ENCODE assay signal across 15 mouse cellular contexts in genomic region chr12:71973577-71973976, GRCm38 (mm10).
DNase-seq lines count a peak whose midpoint lies in the region; ATAC-seq and TF ChIP-seq lines count a peak whose summit lies in the region.
"Had no signal": no experiment of that assay in that cellular context is flagged by ENCODE, and none has a peak within 500 bp of the region (broad histone marks: within the 10 kb centered on the region; RNA-seq: fewer than 3 reads in every experiment).

No protein-coding gene starts in this region.

- DNase-seq in hindbrain, postnatal 0 days (ENCODE audit: low spot score) = peak; percentile 58
- peak; percentile 53 to 66 for DNase-seq in right cerebral cortex, postnatal 10 days (ENCODE audit: low spot score in 2 of 2)
- DNase-seq in right cerebral cortex, postnatal 25 days = no peak
- no peak for DNase-seq in spleen, postnatal 4 days (ENCODE audit: low spot score in 2 of 2)
- DNase-seq in embryonic facial prominence, embryonic 10.5 days (ENCODE audit: low spot score) = no peak
- DNase-seq: B cell, adult 2 months; gastrocnemius, postnatal 36 days; kidney, adult 2 months; right cerebral cortex, postnatal 14 days; thymus, postnatal 14 days had no signal

- H3K9me3 ChIP-seq in forebrain, embryonic 15.5 days = no peaks in the 10 kb centered on the region
- no peaks in the 10 kb centered on the region for H3K9me3 ChIP-seq in forebrain, embryonic 12.5 days
- H3K9me3 ChIP-seq in hindbrain, postnatal 0 days (ENCODE audit: low read length) = no peaks in the 10 kb centered on the region
- no peaks in the 10 kb centered on the region for H3K9me3 ChIP-seq in hindbrain, embryonic 13.5 days
- no peaks in the 10 kb centered on the region for H3K9me3 ChIP-seq in embryonic facial prominence, embryonic 10.5 days
- H3K9me3 ChIP-seq: neural tube, embryonic 15.5 days; stomach, embryonic 15.5 days had no signal

- 0 out of 2 replicates have a peak overlapping the region, but pooled peaks have one; percentile 17 for H3K27ac ChIP-seq in forebrain, embryonic 15.5 days (replicated peaks)
- H3K27ac ChIP-seq in forebrain, embryonic 12.5 days = no peak overlapping the region
- H3K27ac ChIP-seq in hindbrain, postnatal 0 days = no peak overlapping the region
- H3K27ac ChIP-seq in hindbrain, embryonic 13.5 days = no peak overlapping the region
- H3K27ac ChIP-seq in embryonic facial prominence, embryonic 10.5 days (replicated peaks) = no peak overlapping the region
- H3K27ac ChIP-seq: neural tube, embryonic 15.5 days had no signal

- 47% methylated on average over 9 of the region's 9 CpGs for WGBS in forebrain, embryonic 15.5 days
- WGBS in forebrain, embryonic 12.5 days = 68% methylated on average over 9 of the region's 9 CpGs
- 47% methylated on average over 9 of the region's 9 CpGs for WGBS in hindbrain, postnatal 0 days
- WGBS in hindbrain, embryonic 13.5 days = 58% methylated on average over 9 of the region's 9 CpGs
- 67% methylated on average over 9 of the region's 9 CpGs for WGBS in embryonic facial prominence, embryonic 10.5 days

- TF ChIP-seq CTCF in hindbrain, postnatal 0 days (IDR thresholded peaks at IDR 0.05; ENCODE audit: low read depth) = no peak

- no peak overlapping the region for H3K4me3 ChIP-seq in forebrain, embryonic 15.5 days
- H3K4me3 ChIP-seq in forebrain, embryonic 12.5 days (replicated peaks) = no peak overlapping the region
- H3K4me3 ChIP-seq in hindbrain, postnatal 0 days (ENCODE audit: low read length) = no peak overlapping the region
- H3K4me3 ChIP-seq in hindbrain, embryonic 13.5 days = no peak overlapping the region
- no peak overlapping the region for H3K4me3 ChIP-seq in embryonic facial prominence, embryonic 10.5 days
- H3K4me3 ChIP-seq: neural tube, embryonic 15.5 days; stomach, embryonic 15.5 days had no signal

- no peaks in the 10 kb centered on the region for H3K27me3 ChIP-seq in forebrain, embryonic 15.5 days
- no peaks in the 10 kb centered on the region for H3K27me3 ChIP-seq in forebrain, embryonic 12.5 days
- H3K27me3 ChIP-seq in hindbrain, postnatal 0 days (ENCODE audit: insufficient read depth, low read length) = no peaks in the 10 kb centered on the region
- no peaks in the 10 kb centered on the region for H3K27me3 ChIP-seq in hindbrain, embryonic 13.5 days
- H3K27me3 ChIP-seq in embryonic facial prominence, embryonic 10.5 days (replicated peaks; ENCODE audit: low read depth, poor library complexity, severe bottlenecking) = no peaks in the 10 kb centered on the region
- H3K27me3 ChIP-seq: neural tube, embryonic 15.5 days; stomach, embryonic 15.5 days had no signal

- H3K9ac ChIP-seq in forebrain, embryonic 15.5 days (replicated peaks) = no peak overlapping the region
- no peak overlapping the region for H3K9ac ChIP-seq in forebrain, embryonic 12.5 days
- no peak overlapping the region for H3K9ac ChIP-seq in hindbrain, postnatal 0 days (replicated peaks; ENCODE audit: low read length)
- H3K9ac ChIP-seq in hindbrain, embryonic 13.5 days = no peak overlapping the region
- H3K9ac ChIP-seq: neural tube, embryonic 15.5 days; stomach, embryonic 15.5 days had no signal

- peaks cover 60% of the 10 kb centered on the region for H3K4me1 ChIP-seq in forebrain, embryonic 15.5 days
- H3K4me1 ChIP-seq in forebrain, embryonic 12.5 days = peaks cover 33% of the 10 kb centered on the region
- H3K4me1 ChIP-seq in hindbrain, postnatal 0 days (ENCODE audit: insufficient read depth, low read length) = peaks cover 6% of the 10 kb centered on the region; the same call in 1 of the 2 replicates
- peaks cover 31% of the 10 kb centered on the region for H3K4me1 ChIP-seq in hindbrain, embryonic 13.5 days (replicated peaks)
- H3K4me1 ChIP-seq in embryonic facial prominence, embryonic 10.5 days = peaks cover 29% of the 10 kb centered on the region

- peak; percentile 64 for ATAC-seq in forebrain, embryonic 15.5 days (replicated peaks)
- ATAC-seq in forebrain, embryonic 12.5 days (ENCODE audit: low FRiP score) = no peak
- peak; percentile 71 for ATAC-seq in hindbrain, postnatal 0 days
- no peak for ATAC-seq in hindbrain, embryonic 13.5 days (ENCODE audit: low FRiP score)

- H3K36me3 ChIP-seq in forebrain, embryonic 15.5 days = peaks cover 33% of the 10 kb centered on the region
- peaks cover 53% of the 10 kb centered on the region for H3K36me3 ChIP-seq in forebrain, embryonic 12.5 days (replicated peaks)
- H3K36me3 ChIP-seq in hindbrain, postnatal 0 days (ENCODE audit: insufficient read depth, low read length) = peaks cover 57% of the 10 kb centered on the region
- H3K36me3 ChIP-seq in hindbrain, embryonic 13.5 days = peaks cover 80% of the 10 kb centered on the region
- H3K36me3 ChIP-seq in embryonic facial prominence, embryonic 10.5 days (replicated peaks) = peaks cover 59% of the 10 kb centered on the region

- no peak overlapping the region for H3K4me2 ChIP-seq in forebrain, embryonic 15.5 days (replicated peaks)
- no peak overlapping the region for H3K4me2 ChIP-seq in forebrain, embryonic 12.5 days
- no peak overlapping the region for H3K4me2 ChIP-seq in hindbrain, postnatal 0 days (ENCODE audit: low read depth, low read length)
- H3K4me2 ChIP-seq in hindbrain, embryonic 13.5 days = no peak overlapping the region
- H3K4me2 ChIP-seq: neural tube, embryonic 15.5 days; stomach, embryonic 15.5 days had no signal

Comparison
In these comparisons a context has a peak if more than half of its experiments do, and no peak if none do; other contexts are left out.
1. ATAC-seq: peak in forebrain, embryonic 15.5 days (single experiment) and hindbrain, postnatal 0 days (single experiment); none in forebrain, embryonic 12.5 days (single experiment) and hindbrain, embryonic 13.5 days (single experiment).
2. DNase-seq: peak in hindbrain, postnatal 0 days (single experiment) and right cerebral cortex, postnatal 10 days (2 of 2); none in right cerebral cortex, postnatal 25 days (single experiment), spleen, postnatal 4 days (0 of 2) and embryonic facial prominence, embryonic 10.5 days (single experiment).